8 mouse cellular contexts compared by ENCODE assay signal in the genomic region with DNA sequence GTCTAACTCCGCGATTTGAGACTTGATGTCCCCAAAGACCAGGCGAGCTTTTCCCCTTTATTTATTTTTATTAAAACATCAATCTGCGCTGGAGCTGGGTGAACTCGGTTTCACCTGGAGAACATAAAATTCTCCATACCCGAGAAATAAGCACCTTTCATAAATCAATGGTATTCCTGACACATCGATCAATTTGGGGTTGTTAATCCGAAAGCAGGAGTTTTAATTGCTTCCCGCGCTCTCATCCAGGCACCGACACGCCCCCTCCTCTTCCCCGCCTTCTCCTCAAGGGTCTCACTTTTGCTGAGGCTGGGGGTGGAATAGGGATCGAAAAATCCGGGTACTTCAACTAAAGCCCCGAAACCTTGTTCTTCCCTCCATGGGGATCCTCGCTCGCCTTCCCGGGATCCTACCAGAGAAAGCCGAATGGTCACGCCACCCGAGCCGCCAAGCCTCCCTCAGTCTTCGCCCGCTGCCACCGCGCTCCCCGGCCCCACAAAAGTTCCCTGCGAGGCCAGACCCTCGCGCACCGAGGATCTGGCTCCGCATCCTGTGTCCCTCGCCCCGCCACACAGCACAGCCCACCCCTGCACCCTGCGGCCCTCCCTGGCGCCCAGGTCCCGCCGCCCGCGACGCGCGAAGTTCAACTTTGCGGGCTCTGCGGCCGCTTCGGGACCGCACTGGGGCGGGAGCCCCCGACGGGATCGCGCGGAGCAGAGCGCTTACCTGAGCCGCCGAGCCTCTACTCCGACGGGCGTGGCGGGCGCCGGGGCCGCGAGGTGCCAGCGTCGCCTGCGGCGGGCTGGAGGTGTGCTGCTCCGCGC. TPM values are rescaled to one million over a fixed set of nuclear protein-coding genes. Genes with fewer than 3 reads are reported as not detected.
DNase-seq lines count a peak whose midpoint lies in the region; ATAC-seq and TF ChIP-seq lines count a peak whose summit lies in the region.

No protein-coding gene starts in this region.

- intact Hi-C loops in gastrocnemius, adult 2 months (cut with DNase I), result loop anchor here (2.0 to 5.0 kb wide), 6 partner anchors 75 to 1485 kb away; a partner anchor contains a TSS
- intact Hi-C loops in gastrocnemius, postnatal 14 days (cut with DNase I; ENCODE audit: low total_unique reads), result loop anchor here (5.0 kb wide), 2 partner anchors 830 to 1485 kb away; no protein-coding TSS in a partner anchor

- peak overlapping the region; percentile 83 for H3K4me2 ChIP-seq in hindbrain, embryonic 12.5 days (replicated peaks)
- peak overlapping the region; percentile 62 for H3K4me2 ChIP-seq in midbrain, embryonic 13.5 days (replicated peaks)

- H3K9ac ChIP-seq in hindbrain, embryonic 12.5 days, result peak overlapping the region; percentile 68
- peak overlapping the region; percentile 70 for H3K9ac ChIP-seq in midbrain, embryonic 13.5 days (replicated peaks)

- H3K27ac ChIP-seq in gastrocnemius, adult 2 months, result no peak overlapping the region
- H3K27ac ChIP-seq in brown adipose tissue, adult 24 weeks (replicated peaks; ENCODE audit: low read depth, low read length), result no peak overlapping the region
- H3K27ac ChIP-seq in hindbrain, embryonic 12.5 days, result peak overlapping the region; percentile 17; the same call in 1 of the 2 replicates
- H3K27ac ChIP-seq in midbrain, embryonic 13.5 days, result peak overlapping the region; percentile 61

- H3K27me3 ChIP-seq in hindbrain, embryonic 12.5 days, result peaks cover 80% of the 10 kb centered on the region
- H3K27me3 ChIP-seq in midbrain, embryonic 13.5 days, result peaks cover 93% of the 10 kb centered on the region

- no peaks in the 10 kb centered on the region for H3K9me3 ChIP-seq in hindbrain, embryonic 12.5 days (replicated peaks)
- no peaks in the 10 kb centered on the region for H3K9me3 ChIP-seq in midbrain, embryonic 13.5 days

- no peak for DNase-seq in gastrocnemius, adult 2 months
- DNase-seq in gastrocnemius, adult 18-20 months (ENCODE audit: low spot score), result no peak
- DNase-seq in spleen, postnatal 14 days (ENCODE audit: low spot score in 2 of 2), result no peak
- DNase-seq in urinary bladder, postnatal 36 days (ENCODE audit: low spot score in 2 of 2), result no peak
- no peak for DNase-seq in gastrocnemius, postnatal 14 days

- peaks cover 2% of the 10 kb centered on the region for H3K4me1 ChIP-seq in brown adipose tissue, adult 24 weeks (ENCODE audit: control insufficient read depth, insufficient read depth, insufficient read length, low read length)
- H3K4me1 ChIP-seq in hindbrain, embryonic 12.5 days, result peaks cover 53% of the 10 kb centered on the region
- peaks cover 56% of the 10 kb centered on the region for H3K4me1 ChIP-seq in midbrain, embryonic 13.5 days (replicated peaks)

- no peak for ATAC-seq in hindbrain, embryonic 12.5 days (ENCODE audit: low FRiP score)
- ATAC-seq in midbrain, embryonic 13.5 days, result no peak

- H3K36me3 ChIP-seq in hindbrain, embryonic 12.5 days, result no peaks in the 10 kb centered on the region
- no peaks in the 10 kb centered on the region for H3K36me3 ChIP-seq in midbrain, embryonic 13.5 days

- 1% methylated on average over 65 of the region's 72 CpGs for WGBS in hindbrain, embryonic 12.5 days
- under 1% methylated on average over 72 of the region's 72 CpGs for WGBS in midbrain, embryonic 13.5 days

- peak overlapping the region; percentile 70 for H3K4me3 ChIP-seq in gastrocnemius, adult 2 months
- peak overlapping the region; percentile 48 for H3K4me3 ChIP-seq in brown adipose tissue, adult 24 weeks (ENCODE audit: insufficient read depth, low read depth, low read length)
- H3K4me3 ChIP-seq in hindbrain, embryonic 12.5 days, result peak overlapping the region; percentile 54
- peak overlapping the region; percentile 78 for H3K4me3 ChIP-seq in midbrain, embryonic 13.5 days (replicated peaks)

- TF ChIP-seq CTCF in gastrocnemius, adult 2 months (IDR thresholded peaks at IDR 0.05), result no peak

RNA-seq across cellular contexts. Expression of a gene that starts 7.9 kb away (rescaled TPM):
- total RNA-seq in gastrocnemius, adult 2 months (2021), result 1 to 10 TPM; 7.2 to 7.7 TPM
- 1 to 10 TPM; 6.2 to 7.2 TPM for total RNA-seq in gastrocnemius, adult 18-20 months (2021)
- polyA plus RNA-seq in brown adipose tissue, adult 24 weeks (2012; ENCODE audit: insufficient read depth, insufficient read length, missing spikeins), result 28.5 and 35.3 TPM in 2 replicates
- polyA plus RNA-seq in hindbrain, embryonic 12.5 days (2016; fragmentation: Nextera tagmentation; extraction: Ambion mirVana), result 23.0 and 23.4 TPM in 2 replicates
- polyA plus RNA-seq in midbrain, embryonic 13.5 days (2015; fragmentation: Nextera tagmentation; extraction: Ambion mirVana), result 18.1 and 18.2 TPM in 2 replicates
- 10 to 100 TPM in 1 of 2 experiments, 1 to 10 TPM in 1; 9.6 to 12.4 TPM for total RNA-seq in gastrocnemius, postnatal 14 days (2021)

Comparison
In these comparisons a context has a peak if more than half of its experiments do, and no peak if none do; other contexts are left out.
1. H3K27ac ChIP-seq: peak in hindbrain, embryonic 12.5 days (single experiment) and midbrain, embryonic 13.5 days (single experiment); none in gastrocnemius, adult 2 months (single experiment) and brown adipose tissue, adult 24 weeks (single experiment).
2. Peak in every context shown above with its lines, with median percentiles within 50 percentile points of each other: H3K4me3 ChIP-seq.